In the genomic region with DNA sequence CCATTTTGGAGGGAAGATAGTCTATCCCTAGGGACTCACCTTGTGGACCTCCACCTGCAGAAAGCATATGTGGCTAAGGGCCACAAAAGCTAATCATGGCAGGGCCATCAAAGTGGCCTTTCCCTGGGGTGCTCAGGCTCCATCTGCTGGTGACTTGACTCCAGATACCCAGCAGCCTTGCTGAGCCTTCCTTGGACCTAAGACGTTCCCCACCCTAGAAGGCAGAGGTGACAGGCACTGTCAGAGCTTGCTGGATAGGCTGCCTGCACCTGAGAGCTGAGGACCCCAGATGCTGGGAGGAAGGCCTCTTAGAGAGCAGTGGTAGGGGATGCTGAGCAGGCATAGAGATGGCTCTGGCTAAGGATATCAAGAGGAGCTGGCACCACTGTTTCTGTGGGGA, we compare ENCODE assay signal across 8 mouse cellular contexts. TPM values are rescaled to one million over a fixed set of nuclear protein-coding genes. Genes with fewer than 3 reads are reported as not detected.
DNase-seq lines count a peak whose midpoint lies in the region; ATAC-seq and TF ChIP-seq lines count a peak whose summit lies in the region.
"Had no signal": no experiment of that assay in that cellular context is flagged by ENCODE, and none has a peak within 500 bp of the region (broad histone marks: within the 10 kb centered on the region; RNA-seq: fewer than 3 reads in every experiment).

No protein-coding gene starts in this region.

- 0% methylated on average over 1 of the region's 1 CpGs for WGBS in kidney, adult 2 months
- whole genome bisulfite sequencing in kidney, embryonic 15.5 days, result 34% methylated on average over 1 of the region's 1 CpGs
- 28% methylated on average over 1 of the region's 1 CpGs for WGBS in neural tube, embryonic 13.5 days
- 29% methylated on average over 1 of the region's 1 CpGs for WGBS in neural tube, embryonic 15.5 days

- no peaks in the 10 kb centered on the region for H3K27me3 ChIP-seq in kidney, adult 2 months (replicated peaks; ENCODE audit: control insufficient read depth, insufficient read depth, low read length)
- no peaks in the 10 kb centered on the region for H3K27me3 ChIP-seq in kidney, embryonic 15.5 days
- no peaks in the 10 kb centered on the region for H3K27me3 ChIP-seq in neural tube, embryonic 13.5 days
- H3K27me3 ChIP-seq in neural tube, embryonic 15.5 days (replicated peaks), result no peaks in the 10 kb centered on the region

- ATAC-seq in kidney, embryonic 15.5 days (replicated peaks; ENCODE audit: low FRiP score), result no peak
- ATAC-seq in neural tube, embryonic 13.5 days (ENCODE audit: low read depth), result 0 out of 2 replicates have a peak, but pooled peaks have one; percentile 28
- ATAC-seq in neural tube, embryonic 15.5 days (ENCODE audit: low FRiP score), result no peak

- no peak overlapping the region for H3K9ac ChIP-seq in kidney, embryonic 15.5 days
- no peak overlapping the region for H3K9ac ChIP-seq in neural tube, embryonic 13.5 days
- H3K9ac ChIP-seq in neural tube, embryonic 15.5 days (replicated peaks), result no peak overlapping the region
- H3K9ac ChIP-seq: embryonic facial prominence, embryonic 15.5 days had no signal

- H3K9me3 ChIP-seq in kidney, embryonic 15.5 days (replicated peaks), result no peaks in the 10 kb centered on the region
- no peaks in the 10 kb centered on the region for H3K9me3 ChIP-seq in neural tube, embryonic 13.5 days
- H3K9me3 ChIP-seq in neural tube, embryonic 15.5 days (replicated peaks), result no peaks in the 10 kb centered on the region
- H3K9me3 ChIP-seq: embryonic facial prominence, embryonic 15.5 days had no signal

- peak; percentile 22 for DNase-seq in kidney, adult 2 months
- DNase-seq in cerebellum, postnatal 36 days, result peak; percentile 41 to 52
- no peak for DNase-seq in gastrocnemius, adult 18-20 months (ENCODE audit: low spot score)
- DNase-seq in B cell, adult 2 months, result no peak

- H3K4me3 ChIP-seq in kidney, adult 2 months (ENCODE audit: insufficient read depth, low read depth, low read length), result no peak overlapping the region
- no peak overlapping the region for H3K4me3 ChIP-seq in kidney, embryonic 15.5 days (replicated peaks)
- H3K4me3 ChIP-seq in neural tube, embryonic 13.5 days, result no peak overlapping the region
- no peak overlapping the region for H3K4me3 ChIP-seq in neural tube, embryonic 15.5 days (replicated peaks)
- H3K4me3 ChIP-seq: embryonic facial prominence, embryonic 15.5 days had no signal

- H3K27ac ChIP-seq in kidney, adult 2 months (ENCODE audit: insufficient read depth, low read depth, low read length), result no peak overlapping the region
- H3K27ac ChIP-seq in kidney, embryonic 15.5 days, result no peak overlapping the region
- H3K27ac ChIP-seq in neural tube, embryonic 13.5 days (replicated peaks), result no peak overlapping the region
- no peak overlapping the region for H3K27ac ChIP-seq in neural tube, embryonic 15.5 days (replicated peaks)
- H3K27ac ChIP-seq: embryonic facial prominence, embryonic 15.5 days had no signal

- TF ChIP-seq CTCF in kidney, adult 2 months (conservative IDR thresholded peaks at IDR 0.05; ENCODE audit: insufficient read depth, insufficient read length, low read depth, low read length), result peak; percentile 45; the same call in 1 of the 2 replicates

- no peak for TF ChIP-seq POLR2A in kidney, adult 2 months (IDR thresholded peaks at IDR 0.05; ENCODE audit: low read depth, low read length)

- H3K4me2 ChIP-seq in kidney, embryonic 15.5 days, result no peak overlapping the region
- no peak overlapping the region for H3K4me2 ChIP-seq in neural tube, embryonic 13.5 days
- H3K4me2 ChIP-seq in neural tube, embryonic 15.5 days, result no peak overlapping the region
- H3K4me2 ChIP-seq: embryonic facial prominence, embryonic 15.5 days had no signal

- H3K36me3 ChIP-seq in kidney, adult 2 months (ENCODE audit: control insufficient read depth, insufficient read depth, low read length), result no peaks in the 10 kb centered on the region
- H3K36me3 ChIP-seq in kidney, embryonic 15.5 days, result no peaks in the 10 kb centered on the region
- H3K36me3 ChIP-seq in neural tube, embryonic 13.5 days, result no peaks in the 10 kb centered on the region
- H3K36me3 ChIP-seq in neural tube, embryonic 15.5 days, result no peaks in the 10 kb centered on the region
- H3K36me3 ChIP-seq: embryonic facial prominence, embryonic 15.5 days had no signal

- H3K4me1 ChIP-seq in kidney, adult 2 months (ENCODE audit: control insufficient read depth, insufficient read depth, low read length), result no peaks in the 10 kb centered on the region
- H3K4me1 ChIP-seq in kidney, embryonic 15.5 days, result no peaks in the 10 kb centered on the region
- no peaks in the 10 kb centered on the region for H3K4me1 ChIP-seq in neural tube, embryonic 13.5 days (replicated peaks)
- H3K4me1 ChIP-seq in neural tube, embryonic 15.5 days, result 0 out of 2 replicates have a peak, but pooled peaks cover 3% of the 10 kb centered on the region
- H3K4me1 ChIP-seq: embryonic facial prominence, embryonic 15.5 days had no signal

RNA-seq across cellular contexts. Expression of gene Lrpap1, which starts 25.7 kb away (rescaled TPM):
- 281 and 314 TPM in 2 replicates for polyA plus RNA-seq in kidney, adult 2 months (2012; rRNA removed)
- 174 and 196 TPM in 2 replicates for polyA plus RNA-seq in kidney, embryonic 15.5 days (2015; fragmentation: Nextera tagmentation; extraction: Ambion mirVana)
- polyA plus RNA-seq in neural tube, embryonic 13.5 days (2015; fragmentation: Nextera tagmentation; extraction: Ambion mirVana), result 136 and 148 TPM in 2 replicates
- polyA plus RNA-seq in neural tube, embryonic 15.5 days (2015; fragmentation: Nextera tagmentation; extraction: Ambion mirVana), result 150 and 155 TPM in 2 replicates
- total RNA-seq in gastrocnemius, adult 18-20 months (2021), result 10 to 100 TPM; 27.2 to 27.9 TPM

Comparison
In these comparisons a context has a peak if more than half of its experiments do, and no peak if none do; other contexts are left out.
1. DNase-seq: peak in kidney, adult 2 months (single experiment) and cerebellum, postnatal 36 days (2 of 2); none in gastrocnemius, adult 18-20 months (single experiment) and B cell, adult 2 months (0 of 2).